Mouse (Mus musculus) kidney, postnatal 10 days (tissue): ENCODE measurements at regions not wholly inside any gene's neighbourhood (a gene's known extent, or its start where the extent isn't known, plus 50 kb on each side); places are given as distances from the start of the nearest gene placed in this dataset.

Experiments used
- DNase-seq: peaks from one replicate; pipeline ENCODE4 v3.0.0; 2021; ENCODE audit warnings: mixed read lengths

DNA sequence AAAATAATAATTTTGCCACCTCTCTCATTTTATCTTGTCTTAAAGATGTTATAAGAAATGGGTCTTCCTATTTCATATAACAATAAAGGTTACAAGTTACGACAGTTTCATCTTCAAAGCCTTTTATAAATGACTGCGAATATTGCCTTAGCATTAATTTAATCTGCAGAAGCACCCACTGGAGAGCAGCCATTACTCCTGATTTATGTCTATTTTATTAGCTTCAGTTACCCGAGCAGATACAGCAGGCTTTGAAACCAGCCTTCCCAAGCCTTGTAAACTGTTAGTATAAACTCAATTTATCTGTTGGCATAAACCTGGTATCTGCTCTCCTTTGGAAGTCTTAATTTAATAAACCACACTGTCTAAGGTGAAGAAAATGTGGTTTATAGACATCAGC, 2851.6 kb upstream of the Gm6569 start:
- DNase-seq = no peak

- no peak for DNase-seq
Measured at GRCm38 (mm10) chr15:70987973-70988570, 2846.3 kb upstream of the Gm6569 start.

DNA sequence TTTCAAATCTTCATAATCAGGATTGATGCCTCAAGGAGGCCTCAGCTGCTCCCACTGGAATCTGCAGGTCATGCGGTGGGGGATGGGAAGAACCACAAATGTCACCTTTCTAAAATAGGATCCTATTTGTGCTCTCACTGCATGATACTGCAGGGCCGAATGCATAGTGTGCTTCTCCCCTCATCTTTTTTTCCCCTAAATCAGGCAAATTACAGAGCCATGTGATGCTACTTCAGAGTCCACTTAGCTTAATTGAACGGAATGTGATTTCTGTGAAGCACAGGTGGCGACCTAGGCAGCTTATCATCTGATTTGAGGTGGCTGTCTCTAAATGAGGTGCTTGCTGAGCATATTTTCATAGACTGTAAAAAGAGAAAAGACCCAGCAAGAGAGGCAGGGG, 2841.0 kb upstream of the Gm6569 start:
- no peak for DNase-seq

GRCm38 (mm10) chr15:71010362-71010761, 2824.0 kb upstream of the Gm6569 start:
- no peak for DNase-seq

DNA sequence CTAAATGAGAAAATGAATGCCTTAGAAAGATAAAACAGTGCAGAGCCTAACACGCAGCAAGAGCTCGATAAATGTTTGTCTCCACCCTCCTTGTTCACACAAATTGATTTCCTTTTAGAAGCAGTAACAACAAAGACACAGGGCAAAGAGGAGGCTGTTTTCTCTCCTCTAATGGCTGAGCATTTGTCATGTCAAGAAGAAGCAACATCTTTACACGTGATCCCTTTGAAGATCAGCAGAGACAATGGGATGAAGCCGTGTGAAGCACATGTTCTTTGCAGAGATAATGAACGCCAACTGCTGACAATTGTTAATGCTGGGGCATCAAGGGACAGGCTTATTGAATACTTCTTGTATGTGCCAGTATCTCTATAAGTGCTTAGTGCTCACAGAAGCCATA, 2823.6 kb upstream of the Gm6569 start:
- DNase-seq = no peak

DNA sequence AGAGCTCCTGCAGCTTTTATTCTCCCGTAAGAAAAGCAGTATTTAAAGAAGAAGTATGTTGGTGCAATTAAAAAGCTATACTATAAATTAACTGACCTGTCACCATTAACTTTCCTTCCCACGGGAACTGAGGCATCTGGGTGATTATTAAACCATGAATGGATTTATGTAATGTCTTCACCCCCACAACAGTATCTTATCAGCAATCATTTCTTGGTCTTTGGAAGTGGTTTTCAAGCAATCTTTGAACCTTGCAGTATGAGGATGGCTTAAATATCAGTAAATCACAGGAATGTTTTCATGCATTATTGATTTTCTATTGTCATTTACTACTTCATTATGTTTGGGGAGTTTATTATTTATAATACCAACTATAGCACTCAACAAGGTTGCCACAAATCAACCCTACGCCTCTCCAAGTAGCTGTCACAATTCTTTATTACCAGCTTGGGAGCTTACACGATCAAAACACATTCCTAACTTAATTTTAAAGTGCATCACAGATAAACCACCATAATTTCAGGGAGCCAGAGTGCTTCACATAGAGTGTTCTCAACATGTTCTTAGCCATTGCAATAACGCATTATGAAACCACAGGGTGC, 2780.0 kb upstream of the Gm6569 start:
- DNase-seq = no peak

- no peak for DNase-seq
Measured at GRCm38 (mm10) chr15:71086367-71086997, 2747.9 kb upstream of the Gm6569 start.

DNA sequence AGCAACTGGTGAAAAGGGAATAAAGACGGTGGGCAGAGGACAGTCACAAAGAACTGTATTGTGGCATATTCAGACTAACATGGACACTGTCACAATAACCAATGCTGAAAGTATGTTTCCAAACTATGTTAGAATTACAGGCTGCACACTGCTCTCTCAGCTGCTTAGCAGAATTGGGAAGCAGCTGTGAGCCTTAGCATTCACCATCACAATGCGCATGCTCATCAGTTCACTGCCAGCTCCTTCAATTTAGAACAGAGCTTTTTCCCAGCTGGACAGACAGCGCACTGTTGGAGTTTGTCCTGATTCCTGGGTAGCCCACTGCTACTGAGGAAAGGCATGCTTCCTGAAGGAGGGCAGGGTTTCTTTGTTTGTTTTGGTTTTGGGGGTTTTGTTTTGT, 2735.2 kb upstream of the Gm6569 start:
- no peak for DNase-seq

GRCm38 (mm10) chr15:71129802-71130201, 2704.6 kb upstream of the Gm6569 start:
- DNase-seq = no peak

GRCm38 (mm10) chr15:71157680-71158079, 2676.7 kb upstream of the Gm6569 start:
- no peak for DNase-seq

- no peak for DNase-seq
Measured at GRCm38 (mm10) chr15:71162097-71162496, 2672.3 kb upstream of the Gm6569 start.

DNA sequence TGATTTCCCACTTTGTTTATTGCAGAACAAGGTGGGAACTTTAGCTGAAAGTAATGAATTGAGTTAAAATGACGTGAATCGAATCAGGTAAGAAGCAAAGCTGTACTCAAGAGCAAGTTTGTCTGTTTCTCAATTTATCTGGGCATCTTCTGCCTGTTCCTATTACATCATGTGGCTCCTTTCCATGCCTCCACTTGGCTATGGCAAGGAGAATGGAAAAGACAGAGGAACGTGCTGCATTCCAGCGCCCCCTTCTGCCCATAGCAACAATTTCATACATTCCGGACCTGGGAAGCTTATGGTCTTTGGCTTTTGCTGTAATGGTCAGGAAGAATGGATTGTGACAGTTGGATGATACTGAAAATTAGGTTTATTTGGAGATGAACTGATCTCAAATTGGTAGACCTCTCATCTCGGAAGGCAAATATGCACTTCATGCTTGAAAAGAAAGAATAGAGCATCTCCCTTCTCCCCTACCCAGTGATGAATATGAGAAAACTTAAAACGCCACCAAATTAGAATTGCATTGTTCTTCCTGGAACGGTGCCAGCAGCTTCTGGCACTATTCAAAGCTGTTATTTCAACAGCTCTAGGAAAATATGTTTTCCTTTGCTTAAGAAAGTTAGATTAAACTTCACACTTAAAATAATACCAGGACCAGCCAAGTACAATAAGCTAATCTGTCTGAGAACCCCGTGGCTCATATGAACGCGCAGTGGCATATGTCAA, 2639.2 kb upstream of the Gm6569 start:
- peak; percentile 5 for DNase-seq

DNA sequence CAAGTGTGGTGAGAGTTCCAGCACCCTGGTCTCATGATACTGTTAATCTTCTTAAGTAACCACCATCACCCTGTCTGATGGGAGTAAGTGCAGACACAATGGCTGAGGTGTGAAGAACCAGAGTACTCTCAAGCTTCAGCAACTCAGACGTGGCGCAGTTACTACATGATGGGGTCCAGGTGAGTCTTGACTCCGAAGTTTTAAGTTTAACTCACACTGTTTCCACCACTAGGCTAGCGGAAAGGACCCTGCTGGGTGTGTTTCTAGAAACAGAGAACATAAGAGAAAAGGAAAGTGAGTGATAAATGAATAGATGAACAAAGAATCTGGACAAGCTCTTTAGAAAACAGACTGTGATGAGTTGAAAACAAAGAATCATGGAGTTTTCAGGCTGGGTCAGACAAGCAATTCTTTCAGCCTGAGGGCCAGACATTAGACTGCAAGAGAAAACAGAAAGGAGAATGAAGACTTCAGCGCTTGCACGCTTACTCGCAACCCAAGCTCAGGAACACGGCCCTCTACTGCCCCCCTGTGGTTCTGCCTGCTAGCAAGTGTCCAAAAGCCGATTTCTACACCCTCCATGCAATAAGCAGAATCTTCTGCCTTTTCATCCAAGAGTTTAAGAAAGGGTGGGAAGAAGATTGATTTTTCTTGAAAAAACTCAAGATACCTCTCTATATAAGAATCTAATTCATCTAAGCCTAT, 2593.6 kb upstream of the Gm6569 start:
- peak; percentile 81 for DNase-seq

GRCm38 (mm10) chr15:71243539-71243938, 2590.8 kb upstream of the Gm6569 start:
- DNase-seq = no peak

- DNase-seq = no peak
Measured at GRCm38 (mm10) chr15:71275876-71276565, 2558.3 kb upstream of the Gm6569 start.

- no peak for DNase-seq
Measured at GRCm38 (mm10) chr15:71276566-71276912, 2557.8 kb upstream of the Gm6569 start.

DNA sequence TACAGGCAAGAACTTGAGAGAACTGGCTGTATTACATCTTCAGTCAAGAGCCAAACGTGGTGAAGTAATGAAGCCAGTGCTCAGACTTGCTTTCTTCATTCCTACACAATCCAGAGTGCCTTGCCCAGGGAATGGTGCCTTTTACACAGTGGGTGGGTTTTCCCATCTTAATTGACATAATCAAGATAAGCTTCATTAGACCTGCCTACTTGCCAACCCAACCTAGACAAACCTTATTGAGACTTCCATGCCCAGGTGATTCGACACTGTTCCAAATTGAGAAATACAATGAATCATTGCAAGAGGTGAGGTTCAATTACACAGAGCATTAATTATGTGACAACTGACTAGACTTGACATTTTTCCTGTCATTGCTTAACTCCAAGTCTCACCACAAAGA, 2557.0 kb upstream of the Gm6569 start:
- DNase-seq = no peak

GRCm38 (mm10) chr15:71283775-71284174, 2550.6 kb upstream of the Gm6569 start:
- DNase-seq = no peak

GRCm38 (mm10) chr15:71302541-71302940, 2531.8 kb upstream of the Gm6569 start:
- no peak for DNase-seq

DNA sequence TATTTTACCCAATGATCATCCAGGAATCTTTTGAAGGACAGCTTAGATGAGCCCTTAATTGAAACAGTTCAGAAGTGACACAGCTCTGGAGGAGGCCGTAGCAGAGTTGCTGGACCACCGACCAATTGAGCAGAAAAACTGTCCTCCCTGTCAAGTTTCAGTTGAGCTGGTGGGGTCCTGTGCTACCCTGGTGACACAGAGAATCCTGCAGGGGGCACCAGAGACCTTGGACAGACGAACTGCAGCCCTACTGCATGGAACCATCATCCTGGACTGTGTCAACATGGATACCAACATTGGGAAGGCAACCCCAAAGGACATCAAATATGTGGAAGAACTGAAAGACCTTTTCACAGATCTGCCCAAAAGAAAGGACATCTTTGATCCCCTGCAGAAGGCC, 2524.1 kb upstream of the Gm6569 start:
- DNase-seq = no peak

GRCm38 (mm10) chr15:71326596-71326995, 2507.8 kb upstream of the Gm6569 start:
- no peak for DNase-seq

DNA sequence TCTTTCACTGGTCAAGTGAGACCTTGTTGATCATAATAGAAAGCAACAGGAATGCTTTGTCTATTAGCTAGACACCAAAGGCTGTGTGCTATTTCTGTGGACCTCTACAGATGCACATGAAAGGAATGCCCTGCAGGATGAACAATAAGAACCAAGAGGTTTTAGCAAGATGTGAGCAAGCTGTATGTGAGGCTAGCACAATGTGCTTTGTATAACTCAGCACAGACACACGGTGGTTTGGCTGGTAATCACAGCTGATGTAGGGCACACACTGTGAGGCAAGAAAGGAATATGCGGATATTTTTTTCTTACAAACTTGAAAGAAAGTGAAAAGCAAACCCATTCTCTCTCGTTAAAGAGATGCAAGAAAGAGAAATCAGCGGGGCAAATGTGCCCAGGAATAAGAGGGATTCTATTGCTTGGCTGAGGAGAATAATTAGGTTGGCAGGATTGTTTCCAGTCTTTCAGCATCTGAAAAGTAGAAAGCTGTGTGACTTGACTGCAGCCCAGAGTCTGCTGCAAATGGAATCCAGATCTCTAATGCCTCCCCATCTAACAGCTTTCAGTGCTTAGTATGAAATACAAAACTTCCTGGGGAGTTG, 2476.1 kb upstream of the Gm6569 start:
- DNase-seq = no peak
